Mouse (Mus musculus) erythroblast, embryonic 14.5 days (primary cell): Measurements from ENCODE around the gene 5430419D17Rik. TPM values are rescaled to one million over a fixed set of nuclear protein-coding genes. Genes with fewer than 3 reads are reported as not detected.

ENCODE experiments used
- H3K27me3 ChIP-seq: 2 replicates; pipeline ENCODE4 v1.6.1; 2012; ENCODE audit warnings: inconsistent platforms; ENCODE audit not compliant: control insufficient read depth
- H3K36me3 ChIP-seq: 2 replicates; pipeline ENCODE4 v1.6.1; 2012; ENCODE audit warnings: mild to moderate bottlenecking, inconsistent platforms; ENCODE audit not compliant: control insufficient read depth
- H3K4me1 ChIP-seq: 2 replicates; pipeline ENCODE4 v1.6.1; 2012; ENCODE audit warnings: inconsistent platforms; ENCODE audit not compliant: control insufficient read depth
- H3K4me3 ChIP-seq: replicated peaks from 2 replicates; pipeline ENCODE3; 2012; ENCODE audit warnings: moderate library complexity, mild to moderate bottlenecking, inconsistent platforms
- H3K9me3 ChIP-seq: 2 replicates; pipeline ENCODE4 v1.6.1; 2012; ENCODE audit warnings: low read length, inconsistent platforms, mixed read lengths; ENCODE audit not compliant: control insufficient read depth
- GATA1 ChIP-seq: IDR thresholded peaks from 2 replicates; pipeline ENCODE4 v1.6.1; 2012; ENCODE audit warnings: low read length, inconsistent platforms, mixed read lengths
- TAL1 ChIP-seq: IDR thresholded peaks from 3 replicates; pipeline ENCODE4 v1.6.1; 2012; ENCODE audit warnings: low read length, inconsistent platforms, mixed read lengths
- polyA plus RNA-seq: library from polyadenylated mRNA; stranded (reverse); fragments of >175 nt; gene quantifications from 2 replicates; pipeline ENCODE4 v1.2.3, GENCODE M21; 2012

Gene 5430419D17Rik
- polyA plus RNA-seq, 1 experiment = not detected

DNA sequence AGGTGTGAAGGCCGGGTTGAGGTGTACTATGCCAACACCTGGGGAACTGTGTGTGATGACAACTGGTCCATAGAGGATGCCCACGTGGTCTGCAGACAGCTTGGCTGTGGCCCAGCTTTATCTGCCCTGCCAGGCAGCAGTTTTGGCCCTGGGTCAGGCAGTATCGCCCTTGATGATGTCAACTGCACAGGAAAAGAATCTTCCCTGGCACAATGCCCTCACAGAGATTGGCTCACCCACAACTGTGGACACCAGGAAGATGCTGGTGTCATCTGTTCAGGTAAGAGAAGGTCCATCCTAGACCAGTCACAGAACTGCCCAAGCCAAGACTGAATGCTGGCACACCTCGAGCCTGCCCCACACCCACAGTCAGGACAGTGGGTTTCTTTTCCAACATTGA is 91.6 kb downstream of the 5430419D17Rik start:
- H3K4me1 ChIP-seq = no peaks in the 10 kb centered on the region
- H3K9me3 ChIP-seq = no peaks in the 10 kb centered on the region; the same call in 1 of the 2 replicates
- H3K27me3 ChIP-seq = no peaks in the 10 kb centered on the region
- no peak overlapping the region for H3K4me3 ChIP-seq
- TF ChIP-seq GATA1 (no peak), TAL1 (no peak)
- H3K36me3 ChIP-seq = no peaks in the 10 kb centered on the region

- Histone ChIP-seq H3K4me3 (no peak overlapping the region), H3K9me3 (no peaks in the 10 kb centered on the region), H3K36me3 (no peaks in the 10 kb centered on the region), H3K27me3 (no peaks in the 10 kb centered on the region), H3K4me1 (no peaks in the 10 kb centered on the region)
- no peak for TF ChIP-seq GATA1
- no peak for TF ChIP-seq TAL1
Measured at GRCm38 (mm10) chr7:131297151-131297550, 122.9 kb downstream of the 5430419D17Rik start.

DNA sequence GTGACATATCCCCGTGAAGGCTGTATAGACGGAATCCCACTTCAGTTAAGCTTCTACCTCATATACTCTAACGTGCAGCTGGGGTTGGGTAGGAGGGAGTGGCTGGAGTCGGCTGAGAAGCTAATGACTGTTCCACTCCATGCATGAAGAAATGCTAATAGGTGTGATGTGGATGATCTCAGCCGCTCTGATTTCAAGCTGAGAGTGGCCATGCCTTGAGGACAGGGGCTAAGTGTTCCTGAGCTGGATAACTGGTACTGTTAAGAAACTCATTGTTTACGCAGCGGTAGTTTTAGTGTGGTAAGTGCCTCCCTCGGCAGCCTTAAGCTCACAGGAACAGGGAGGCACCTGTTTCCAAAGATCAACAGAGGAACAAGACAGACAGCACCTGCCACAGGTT is 129.1 kb downstream of the 5430419D17Rik start:
- H3K27me3 ChIP-seq = no peaks in the 10 kb centered on the region

DNA sequence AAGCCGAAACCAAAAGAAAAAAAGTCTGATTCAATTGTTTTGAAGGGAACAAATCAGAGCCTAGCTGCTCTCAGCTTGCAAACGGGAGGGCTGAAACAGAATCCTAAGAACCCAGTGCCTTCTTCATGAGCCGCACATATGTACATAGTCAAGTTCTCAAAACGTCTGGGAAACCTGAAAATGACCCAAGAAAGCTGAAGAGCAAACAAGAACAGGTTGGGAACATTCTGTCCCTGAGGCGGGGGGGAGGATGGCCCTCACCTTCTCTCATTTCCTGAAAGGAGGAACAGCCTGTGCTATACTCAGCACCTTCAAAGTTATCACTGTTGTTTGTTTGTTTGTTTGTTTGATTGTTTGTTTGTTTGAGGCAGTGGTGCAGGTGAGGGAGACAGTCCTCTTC is 132.5 kb downstream of the 5430419D17Rik start:
- H3K27me3 ChIP-seq = no peaks in the 10 kb centered on the region
- H3K4me1 ChIP-seq = no peaks in the 10 kb centered on the region
- H3K36me3 ChIP-seq = no peaks in the 10 kb centered on the region
- H3K4me3 ChIP-seq = no peak overlapping the region
- no peak for TF ChIP-seq GATA1
- no peak for TF ChIP-seq TAL1
- H3K9me3 ChIP-seq = no peaks in the 10 kb centered on the region

More for the DNA sequence above, 129.1 kb downstream of the 5430419D17Rik start:
- Histone ChIP-seq H3K4me1 (no peaks in the 10 kb centered on the region), H3K4me3 (no peak overlapping the region), H3K9me3 (no peaks in the 10 kb centered on the region), H3K36me3 (no peaks in the 10 kb centered on the region)
- no peak for TF ChIP-seq GATA1
- TF ChIP-seq TAL1 = no peak

DNA sequence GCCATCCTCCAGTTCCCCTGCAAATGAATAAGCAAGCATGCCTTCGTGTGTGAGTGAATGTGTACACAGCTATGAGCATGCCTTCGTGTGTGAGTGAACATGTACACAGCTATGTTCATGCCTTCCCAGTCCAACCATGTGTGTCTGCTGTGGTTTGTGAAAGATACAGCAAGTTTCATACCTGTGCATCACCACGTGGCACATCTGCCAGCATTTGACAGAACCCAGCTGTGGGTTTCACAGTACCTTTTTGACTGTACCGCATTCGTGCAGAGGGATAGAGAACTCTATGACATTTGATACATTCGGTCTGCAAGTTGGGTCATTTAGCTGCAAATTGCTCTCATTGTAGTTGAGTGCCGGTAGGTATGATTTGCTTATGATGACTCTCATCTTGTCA is 140.3 kb downstream of the 5430419D17Rik start:
- Histone ChIP-seq H3K36me3 (no peaks in the 10 kb centered on the region), H3K4me1 (no peaks in the 10 kb centered on the region), H3K4me3 (no peak overlapping the region), H3K27me3 (no peaks in the 10 kb centered on the region), H3K9me3 (no peaks in the 10 kb centered on the region)
- TF ChIP-seq TAL1 (no peak), GATA1 (no peak)

DNA sequence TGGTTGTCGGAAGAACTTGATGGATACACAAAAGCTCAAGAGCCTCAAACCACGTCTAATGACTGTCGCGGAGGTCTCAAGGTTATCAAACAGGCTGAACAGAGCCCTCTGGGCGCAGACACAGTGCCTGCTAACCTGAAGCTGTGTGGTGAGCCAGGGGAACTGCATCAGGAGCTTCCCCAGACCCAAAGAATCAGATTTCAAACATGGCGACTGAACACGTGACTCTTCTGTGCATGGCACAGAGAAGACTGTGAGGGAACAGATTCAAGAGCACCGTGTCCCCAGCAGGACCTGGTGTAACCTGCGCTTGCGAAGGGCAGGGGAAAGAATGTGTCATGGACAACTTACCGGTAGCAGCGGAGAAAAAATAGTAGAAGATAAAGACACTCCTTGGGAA is 143.4 kb downstream of the 5430419D17Rik start:
- Histone ChIP-seq H3K4me1 (no peaks in the 10 kb centered on the region), H3K9me3 (no peaks in the 10 kb centered on the region), H3K27me3 (no peaks in the 10 kb centered on the region), H3K4me3 (no peak overlapping the region), H3K36me3 (no peaks in the 10 kb centered on the region)
- TF ChIP-seq GATA1 = no peak
- TF ChIP-seq TAL1 = no peak

GRCm38 (mm10) chr7:131318340-131318739 is 144.1 kb downstream of the 5430419D17Rik start:
- Histone ChIP-seq H3K4me3 (no peak overlapping the region), H3K9me3 (no peaks in the 10 kb centered on the region), H3K4me1 (no peaks in the 10 kb centered on the region), H3K36me3 (no peaks in the 10 kb centered on the region), H3K27me3 (no peaks in the 10 kb centered on the region)
- TF ChIP-seq GATA1 = no peak
- TF ChIP-seq TAL1 = no peak

DNA sequence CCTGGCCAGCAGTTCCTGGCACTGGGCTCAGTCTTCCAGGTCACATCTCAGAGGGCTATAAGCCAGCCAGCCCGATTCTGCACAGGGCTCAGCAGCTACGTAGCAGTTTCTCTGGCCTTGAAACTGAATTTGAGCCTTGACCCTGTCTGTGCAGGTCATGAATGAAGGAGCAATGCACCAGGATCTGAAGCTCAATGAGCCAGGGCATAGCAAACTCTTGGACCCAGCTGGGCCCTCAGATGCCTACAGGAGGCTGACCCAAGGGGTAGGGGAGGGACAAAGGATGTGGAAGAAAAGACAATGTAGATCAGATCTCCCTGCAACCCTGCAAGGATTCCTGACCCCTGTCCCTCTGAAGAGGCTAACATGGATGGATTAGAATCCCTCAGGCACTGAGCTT is 148.0 kb downstream of the 5430419D17Rik start, which contains the start of gene Cuzd1:
TSS of gene Cuzd1 (minus strand) at position 101 of the 400 bp plus-strand sequence.
- TF ChIP-seq GATA1 = no peak
- TF ChIP-seq TAL1 = no peak
- Histone ChIP-seq H3K4me3 (no peak within 1 kb of the TSS), H3K9me3 (no peaks in the 10 kb centered on the region), H3K4me1 (no peaks in the 10 kb centered on the region), H3K36me3 (no peaks in the 10 kb centered on the region), H3K27me3 (no peaks in the 10 kb centered on the region)

DNA sequence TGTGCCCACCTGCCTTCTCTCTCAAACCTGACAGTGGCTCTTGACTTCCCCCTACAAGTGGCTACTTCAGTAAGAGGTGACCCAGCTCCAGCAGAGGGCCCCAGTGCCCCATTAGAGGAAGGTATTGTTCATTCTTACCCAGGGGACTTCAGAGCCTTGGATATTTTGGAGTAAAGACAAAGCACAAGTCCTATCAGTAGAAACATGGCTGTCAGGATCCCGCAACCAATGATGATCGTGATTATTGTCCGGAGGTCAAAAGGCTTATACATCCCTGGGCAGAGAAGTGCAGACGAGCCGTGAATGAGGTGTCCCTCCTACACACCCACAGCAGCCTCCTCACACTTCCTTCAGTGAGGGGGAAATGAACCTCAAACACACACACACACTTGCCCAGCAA is 152.9 kb downstream of the 5430419D17Rik start:
- Histone ChIP-seq H3K9me3 (no peaks in the 10 kb centered on the region), H3K36me3 (no peaks in the 10 kb centered on the region), H3K4me3 (no peak overlapping the region), H3K4me1 (no peaks in the 10 kb centered on the region), H3K27me3 (no peaks in the 10 kb centered on the region)
- TF ChIP-seq GATA1 (no peak), TAL1 (no peak)

DNA sequence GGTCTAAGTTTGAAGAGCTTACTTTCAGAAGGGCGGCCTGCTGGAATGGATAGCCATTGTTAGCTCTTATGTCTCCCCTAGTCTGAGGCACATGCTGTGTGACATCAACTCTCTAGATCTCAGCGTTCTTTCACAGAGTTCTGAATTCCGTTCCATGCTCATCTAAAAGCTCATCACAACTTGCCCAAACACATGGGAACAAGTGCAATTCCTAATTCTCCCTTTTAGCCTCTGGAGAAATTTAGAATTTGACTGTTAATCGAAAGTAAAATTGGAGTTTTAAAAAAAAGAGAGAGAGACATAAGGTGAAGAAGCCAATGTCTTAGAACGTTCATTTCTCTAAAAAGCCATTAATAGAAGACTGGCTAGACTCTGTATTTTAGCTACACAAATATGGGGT is 155.2 kb downstream of the 5430419D17Rik start, which contains the start of gene Fam24b:
TSS of gene Fam24b (minus strand) at position 101 of the 400 bp plus-strand sequence.
- Histone ChIP-seq H3K27me3 (no peaks in the 10 kb centered on the region), H3K4me3 (no peak within 1 kb of the TSS), H3K9me3 (no peaks in the 10 kb centered on the region), H3K4me1 (no peaks in the 10 kb centered on the region), H3K36me3 (no peaks in the 10 kb centered on the region)
- no peak for TF ChIP-seq TAL1
- no peak for TF ChIP-seq GATA1

GRCm38 (mm10) chr7:131331688-131332087 is 157.5 kb downstream of the 5430419D17Rik start:
- H3K4me3 ChIP-seq = no peak overlapping the region
- no peaks in the 10 kb centered on the region for H3K9me3 ChIP-seq
- TF ChIP-seq TAL1 (no peak), GATA1 (no peak)
- H3K4me1 ChIP-seq = no peaks in the 10 kb centered on the region
- no peaks in the 10 kb centered on the region for H3K27me3 ChIP-seq
- H3K36me3 ChIP-seq = no peaks in the 10 kb centered on the region
